Mouse (Mus musculus): ENCODE measurements around the gene Hist1h2ae.

DNA sequence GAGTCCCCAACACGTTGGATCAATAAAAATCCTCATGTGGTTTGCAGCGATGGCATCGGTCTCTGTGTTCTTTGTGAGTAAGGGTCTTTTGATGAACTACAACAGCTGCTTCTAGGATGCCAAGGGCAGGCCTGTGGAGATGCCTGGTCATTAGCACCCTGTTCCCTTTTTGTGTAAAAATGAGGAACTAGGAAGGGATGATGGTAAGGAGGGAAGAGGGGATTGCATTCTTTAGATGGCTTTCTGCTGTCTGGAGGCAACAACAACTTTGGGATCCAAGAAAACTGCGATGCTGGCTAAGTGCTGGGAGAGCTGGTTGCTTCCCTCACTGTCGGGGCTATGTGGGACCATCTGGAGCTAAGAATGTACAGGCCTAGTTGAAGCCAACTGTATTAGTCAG, 32.8 kb downstream of the Hist1h2ae start:
- TF ChIP-seq CTCF (IDR thresholded peaks at IDR 0.05) = no peak
- no peak for TF ChIP-seq EP300 (IDR thresholded peaks at IDR 0.05)

Measured in lung, postnatal 0 days (tissue).